Mouse (Mus musculus) neural tube, embryonic 13.5 days (tissue): Measurements from ENCODE around the gene Tnnt1. TPM values are rescaled to one million over a fixed set of nuclear protein-coding genes. Genes with fewer than 3 reads are reported as not detected.
A peak's percentile ranks its signal among the peaks of the same experiment; 100 is the strongest.

Source experiments
- ATAC-seq: fragments of 200-750 bp; cut with Nextera tagmentation; 2 replicates; pipeline ENCODE4 v1.8.0; 2017; ENCODE audit warnings: low read depth, mild to moderate bottlenecking, moderate TSS enrichment, moderate library complexity
- H3K27ac ChIP-seq: fragments of 300-500 bp; sonication (generic); replicated peaks from 2 replicates; pipeline ENCODE4 v1.5.1; 2015; ENCODE audit warnings: moderate library complexity, mild to moderate bottlenecking, inconsistent platforms
- H3K27me3 ChIP-seq: fragments of 300-500 bp; sonication (generic); 2 replicates; pipeline ENCODE4 v1.6.1; 2015; ENCODE audit warnings: mild to moderate bottlenecking, inconsistent platforms
- H3K36me3 ChIP-seq: fragments of 300-500 bp; sonication (generic); 2 replicates; pipeline ENCODE4 v1.6.1; 2015; ENCODE audit warnings: mild to moderate bottlenecking, inconsistent platforms
- H3K4me1 ChIP-seq: fragments of 300-500 bp; sonication (generic); replicated peaks from 2 replicates; pipeline ENCODE4 v1.6.1; 2015; ENCODE audit warnings: inconsistent platforms
- H3K4me2 ChIP-seq: fragments of 300-500 bp; sonication (generic); 2 replicates; pipeline ENCODE4 v1.6.1; 2015; ENCODE audit warnings: inconsistent platforms, mild to moderate bottlenecking, moderate library complexity
- H3K4me3 ChIP-seq: fragments of 300-500 bp; sonication (generic); 2 replicates; pipeline ENCODE4 v1.5.1; 2015; ENCODE audit warnings: mild to moderate bottlenecking, inconsistent platforms
- H3K9ac ChIP-seq: fragments of 300-500 bp; sonication (generic); 2 replicates; pipeline ENCODE4 v1.6.1; 2015; ENCODE audit warnings: moderate library complexity, mild to moderate bottlenecking, inconsistent platforms
- H3K9me3 ChIP-seq: fragments of 300-500 bp; sonication (generic); 2 replicates; pipeline ENCODE4 v1.6.1; 2016; ENCODE audit warnings: inconsistent platforms
- WGBS: fragments of 180-500 bp; shearing (Covaris S2); methylation state at CpG from one replicate; pipeline ENCODE4 v1.1.7; 2015; 5-methylcytosine and 5-hydroxymethylcytosine counted together
- polyA plus RNA-seq: library from polyadenylated mRNA; unstranded; fragments of >200 nt; fragmentation: Nextera tagmentation; extraction: Ambion mirVana; gene quantifications from 2 replicates; pipeline ENCODE4 v1.2.1, GENCODE M21; 2015

Gene Tnnt1
- polyA plus RNA-seq, 1 experiment from 2014 or later: 12.7 TPM

- ATAC-seq: no peak
- Histone ChIP-seq H3K9ac (no peak overlapping the region), H3K4me3 (no peak overlapping the region), H3K36me3 (no peaks in the 10 kb centered on the region), H3K9me3 (no peaks in the 10 kb centered on the region), H3K27ac (no peak overlapping the region), H3K27me3 (peaks cover 9% of the 10 kb centered on the region), H3K4me2 (no peak overlapping the region), H3K4me1 (peaks cover 12% of the 10 kb centered on the region)
- WGBS: 60% methylated on average over 6 of the region's 6 CpGs
These were observed 329 bp downstream of the Tnnt1 start for GRCm38 (mm10) chr7:4515853-4516252.

- ATAC-seq: no peak
- H3K36me3 ChIP-seq: no peaks in the 10 kb centered on the region
- 51% methylated on average over 6 of the region's 6 CpGs for WGBS
- no peak overlapping the region for H3K4me2 ChIP-seq
- H3K27ac ChIP-seq: no peak overlapping the region
- peaks cover 8% of the 10 kb centered on the region; the same call in 1 of the 2 replicates for H3K4me1 ChIP-seq
- H3K9me3 ChIP-seq: no peaks in the 10 kb centered on the region
- H3K9ac ChIP-seq: peak overlapping the region; percentile 22; the same call in 1 of the 2 replicates
- H3K4me3 ChIP-seq: no peak overlapping the region
- H3K27me3 ChIP-seq: no peaks in the 10 kb centered on the region
These were observed 2.1 kb downstream of the Tnnt1 start for GRCm38 (mm10) chr7:4513829-4514712.

GRCm38 (mm10) chr7:4513236-4513635 lies 2.9 kb downstream of the Tnnt1 start:
- no peak overlapping the region for H3K27ac ChIP-seq
- no peaks in the 10 kb centered on the region for H3K36me3 ChIP-seq
- H3K9ac ChIP-seq: no peak overlapping the region
- H3K4me1 ChIP-seq: peaks cover 8% of the 10 kb centered on the region; the same call in 1 of the 2 replicates
- H3K9me3 ChIP-seq: no peaks in the 10 kb centered on the region
- 23% methylated on average over 13 of the region's 13 CpGs for WGBS
- no peak overlapping the region for H3K4me2 ChIP-seq
- no peaks in the 10 kb centered on the region for H3K27me3 ChIP-seq
- H3K4me3 ChIP-seq: no peak overlapping the region
- no peak for ATAC-seq

- WGBS: 80% methylated on average over 8 of the region's 8 CpGs
- Histone ChIP-seq H3K9me3 (no peaks in the 10 kb centered on the region), H3K9ac (no peak overlapping the region), H3K36me3 (no peaks in the 10 kb centered on the region), H3K4me1 (peaks cover 8% of the 10 kb centered on the region; the same call in 1 of the 2 replicates), H3K27ac (no peak overlapping the region), H3K4me3 (no peak overlapping the region), H3K27me3 (no peaks in the 10 kb centered on the region), H3K4me2 (no peak overlapping the region)
- ATAC-seq: no peak
These were observed 4.5 kb downstream of the Tnnt1 start for GRCm38 (mm10) chr7:4511489-4512224.

GRCm38 (mm10) chr7:4509863-4510608 lies 6.1 kb downstream of the Tnnt1 start:
- Histone ChIP-seq H3K9ac (no peak overlapping the region), H3K27ac (no peak overlapping the region), H3K36me3 (no peaks in the 10 kb centered on the region), H3K4me2 (peak overlapping the region; percentile 14; the same call in 1 of the 2 replicates), H3K4me3 (no peak overlapping the region), H3K4me1 (no peaks in the 10 kb centered on the region), H3K27me3 (no peaks in the 10 kb centered on the region), H3K9me3 (no peaks in the 10 kb centered on the region)
- ATAC-seq: peak; percentile 41; the same call in 1 of the 2 replicates
- WGBS: 14% methylated on average over 24 of the region's 24 CpGs

GRCm38 (mm10) chr7:4508739-4509116 lies 7.5 kb downstream of the Tnnt1 start:
- Histone ChIP-seq H3K9me3 (no peaks in the 10 kb centered on the region), H3K27ac (no peak overlapping the region), H3K9ac (no peak overlapping the region), H3K4me1 (no peaks in the 10 kb centered on the region), H3K36me3 (no peaks in the 10 kb centered on the region), H3K4me2 (no peak overlapping the region), H3K4me3 (no peak overlapping the region), H3K27me3 (no peaks in the 10 kb centered on the region)
- whole genome bisulfite sequencing: 90% methylated on average over 8 of the region's 8 CpGs
- no peak for ATAC-seq

- 73% methylated on average over 12 of the region's 32 CpGs for WGBS
- no peaks in the 10 kb centered on the region for H3K4me1 ChIP-seq
- no peak for ATAC-seq
- H3K9ac ChIP-seq: no peak overlapping the region
- H3K36me3 ChIP-seq: no peaks in the 10 kb centered on the region
- H3K4me2 ChIP-seq: no peak overlapping the region
- no peaks in the 10 kb centered on the region for H3K27me3 ChIP-seq
- no peaks in the 10 kb centered on the region for H3K9me3 ChIP-seq
- H3K4me3 ChIP-seq: no peak overlapping the region
- H3K27ac ChIP-seq: no peak overlapping the region
These were observed 8.0 kb downstream of the Tnnt1 start for GRCm38 (mm10) chr7:4508062-4508738.

- no peak overlapping the region for H3K27ac ChIP-seq
- no peak for ATAC-seq
- no peaks in the 10 kb centered on the region for H3K36me3 ChIP-seq
- no peak overlapping the region for H3K9ac ChIP-seq
- no peaks in the 10 kb centered on the region for H3K27me3 ChIP-seq
- H3K4me1 ChIP-seq: 0 out of 2 replicates have a peak, but pooled peaks cover 4% of the 10 kb centered on the region
- H3K4me2 ChIP-seq: no peak overlapping the region
- 73% methylated on average over 4 of the region's 4 CpGs for WGBS
- H3K4me3 ChIP-seq: no peak overlapping the region
- H3K9me3 ChIP-seq: no peaks in the 10 kb centered on the region
These were observed 9.0 kb downstream of the Tnnt1 start for GRCm38 (mm10) chr7:4507220-4507619.

- ATAC-seq: no peak
- no peak overlapping the region for H3K4me2 ChIP-seq
- H3K9me3 ChIP-seq: no peaks in the 10 kb centered on the region
- no peaks in the 10 kb centered on the region for H3K36me3 ChIP-seq
- H3K27me3 ChIP-seq: no peaks in the 10 kb centered on the region
- 65% methylated on average over 11 of the region's 11 CpGs for WGBS
- H3K9ac ChIP-seq: no peak overlapping the region
- H3K4me1 ChIP-seq: peaks cover 15% of the 10 kb centered on the region
- H3K4me3 ChIP-seq: no peak overlapping the region
- H3K27ac ChIP-seq: no peak overlapping the region
These were observed 11.3 kb downstream of the Tnnt1 start for GRCm38 (mm10) chr7:4504646-4505435.

- Histone ChIP-seq H3K27ac (no peak overlapping the region), H3K4me1 (peaks cover 25% of the 10 kb centered on the region), H3K36me3 (no peaks in the 10 kb centered on the region), H3K9me3 (no peaks in the 10 kb centered on the region), H3K9ac (no peak overlapping the region), H3K27me3 (no peaks in the 10 kb centered on the region), H3K4me3 (no peak overlapping the region), H3K4me2 (no peak overlapping the region)
- ATAC-seq: no peak
- WGBS: 88% methylated on average over 5 of the region's 5 CpGs
These were observed 12.3 kb downstream of the Tnnt1 start for GRCm38 (mm10) chr7:4503858-4504257.

- H3K4me2 ChIP-seq: no peak overlapping the region; the same call in 1 of the 2 replicates
These were observed 13.1 kb downstream of the Tnnt1 start for GRCm38 (mm10) chr7:4503100-4503499.

More at GRCm38 (mm10) chr7:4503100-4503499, 13.1 kb downstream of the Tnnt1 start:
- no peaks in the 10 kb centered on the region for H3K36me3 ChIP-seq
- H3K4me1 ChIP-seq: peaks cover 33% of the 10 kb centered on the region
- H3K27ac ChIP-seq: no peak overlapping the region
- WGBS: 77% methylated on average over 4 of the region's 4 CpGs
- H3K9ac ChIP-seq: no peak overlapping the region
- H3K27me3 ChIP-seq: no peaks in the 10 kb centered on the region
- H3K9me3 ChIP-seq: no peaks in the 10 kb centered on the region
- no peak overlapping the region for H3K4me3 ChIP-seq
- ATAC-seq: no peak
